Mouse (Mus musculus) forebrain, embryonic 11.5 days (tissue): ENCODE data around the gene Ift43. TPM values are rescaled to one million over a fixed set of nuclear protein-coding genes. Genes with fewer than 3 reads are reported as not detected.

ENCODE experiments used
- ATAC-seq: fragments of 200-750 bp; cut with Nextera tagmentation; replicated peaks from 2 replicates; pipeline ENCODE4 v1.8.0; 2017; ENCODE audit warnings: moderate TSS enrichment; ENCODE audit not compliant: low FRiP score
- DNase-seq: peaks from one replicate; pipeline ENCODE4 v3.0.0-alpha.2; 2017; ENCODE audit warnings: low spot score
- H3K27ac ChIP-seq: fragments of 300-500 bp; sonication (generic); 2 replicates; pipeline ENCODE4 v1.5.1; 2014; ENCODE audit warnings: low read depth, low read length
- H3K27me3 ChIP-seq: fragments of 300-500 bp; sonication (generic); 2 replicates; pipeline ENCODE4 v1.6.1; 2014; ENCODE audit warnings: mild to moderate bottlenecking, low read length, mixed read lengths; ENCODE audit not compliant: control insufficient read depth, insufficient read depth
- H3K36me3 ChIP-seq: fragments of 300-500 bp; sonication (generic); 2 replicates; pipeline ENCODE4 v1.6.1; 2014; ENCODE audit warnings: mild to moderate bottlenecking, low read length, moderate library complexity, mixed read lengths; ENCODE audit not compliant: control insufficient read depth, insufficient read depth
- H3K4me1 ChIP-seq: fragments of 300-500 bp; sonication (generic); replicated peaks from 2 replicates; pipeline ENCODE4 v1.6.1; 2014; ENCODE audit warnings: low read length, mixed read lengths; ENCODE audit not compliant: control insufficient read depth, insufficient read depth
- H3K4me2 ChIP-seq: fragments of 300-500 bp; sonication (generic); 2 replicates; pipeline ENCODE4 v1.6.1; 2014; ENCODE audit warnings: low read depth, mild to moderate bottlenecking, low read length, moderate library complexity, mixed read lengths; ENCODE audit not compliant: severe bottlenecking
- H3K4me3 ChIP-seq: fragments of 300-500 bp; sonication (generic); 2 replicates; pipeline ENCODE4 v1.5.1; 2014; ENCODE audit warnings: low read depth, low read length
- H3K9ac ChIP-seq: fragments of 300-500 bp; sonication (generic); 2 replicates; pipeline ENCODE4 v1.6.1; 2014; ENCODE audit warnings: low read length
- H3K9me3 ChIP-seq: fragments of 300-500 bp; sonication (generic); 2 replicates; pipeline ENCODE4 v1.6.1; 2016; ENCODE audit warnings: low read length, mixed read lengths; ENCODE audit not compliant: control insufficient read depth
- WGBS: fragments of 180-500 bp; shearing (Covaris S2); extraction: QIAGEN DNeasy Blood & Tissue Kit; methylation state at CpG from one replicate; pipeline ENCODE4 v1.1.7; 2014; 5-methylcytosine and 5-hydroxymethylcytosine counted together
- polyA plus RNA-seq: library from polyadenylated mRNA; unstranded; fragments of >200 nt; fragmentation: Nextera tagmentation; extraction: Ambion mirVana; gene quantifications from 2 replicates; pipeline ENCODE4 v1.2.1, GENCODE M21; 2014

The Ift43 gene
- polyA plus RNA-seq, 1 experiment from 2014 or later, result 80.9 TPM

DNA sequence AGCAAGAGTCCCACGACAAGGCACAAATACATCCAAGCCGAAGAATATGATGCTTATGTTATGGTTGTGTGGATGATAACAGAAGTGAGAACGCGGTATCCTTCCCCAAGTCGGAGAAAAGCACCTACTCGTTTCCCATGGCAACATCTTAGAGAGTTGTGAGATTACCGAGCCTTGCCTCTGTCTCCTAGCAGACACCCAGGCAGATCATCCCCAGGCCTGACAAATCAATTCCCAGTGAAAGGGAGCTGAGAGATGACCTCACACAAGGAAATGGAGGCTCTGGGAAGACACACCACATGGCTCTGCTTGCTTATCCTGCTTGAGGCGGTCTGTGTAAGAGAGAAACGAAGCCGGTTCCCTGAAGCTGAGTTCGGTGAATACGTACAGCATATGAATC, 7.7 kb upstream of the Ift43 start:
- ATAC-seq (no peak), DNase-seq (no peak)
- WGBS, result 91% methylated on average over 12 of the region's 12 CpGs
- Histone ChIP-seq H3K27me3 (peaks cover 7% of the 10 kb centered on the region), H3K4me3 (no peak overlapping the region), H3K9ac (no peak overlapping the region), H3K9me3 (no peaks in the 10 kb centered on the region), H3K4me1 (peaks cover 15% of the 10 kb centered on the region; the same call in 1 of the 2 replicates), H3K4me2 (no peak overlapping the region), H3K36me3 (no peaks in the 10 kb centered on the region), H3K27ac (no peak overlapping the region)

- Histone ChIP-seq H3K9ac (no peak overlapping the region), H3K9me3 (no peaks in the 10 kb centered on the region), H3K27ac (no peak overlapping the region), H3K4me1 (peaks cover 15% of the 10 kb centered on the region; the same call in 1 of the 2 replicates), H3K4me2 (no peak overlapping the region), H3K36me3 (no peaks in the 10 kb centered on the region), H3K4me3 (no peak overlapping the region), H3K27me3 (peaks cover 7% of the 10 kb centered on the region)
- DNase-seq (no peak), ATAC-seq (no peak)
- WGBS, result 93% methylated on average over 7 of the region's 7 CpGs
These were observed 7.0 kb upstream of the Ift43 start for GRCm38 (mm10) chr12:86075358-86075757.

- peak overlapping the region; percentile 0; the same call in 1 of the 2 replicates for H3K9ac ChIP-seq
- H3K4me3 ChIP-seq, result peak overlapping the region; percentile 9; the same call in 1 of the 2 replicates
- H3K27ac ChIP-seq, result no peak overlapping the region
- no peak for ATAC-seq
- WGBS, result 10% methylated on average over 13 of the region's 13 CpGs
- H3K27me3 ChIP-seq, result peaks cover 7% of the 10 kb centered on the region
- H3K4me2 ChIP-seq, result peak overlapping the region; percentile 27; the same call in 1 of the 2 replicates
- H3K4me1 ChIP-seq, result peaks cover 12% of the 10 kb centered on the region; the same call in 1 of the 2 replicates
- no peak for DNase-seq
- H3K36me3 ChIP-seq, result no peaks in the 10 kb centered on the region
- no peaks in the 10 kb centered on the region for H3K9me3 ChIP-seq
These were observed 5.9 kb upstream of the Ift43 start for GRCm38 (mm10) chr12:86076321-86076901.

- Histone ChIP-seq H3K36me3 (no peaks in the 10 kb centered on the region), H3K27me3 (peaks cover 7% of the 10 kb centered on the region), H3K9me3 (no peaks in the 10 kb centered on the region), H3K4me1 (peaks cover 11% of the 10 kb centered on the region; the same call in 1 of the 2 replicates), H3K4me3 (0 out of 2 replicates have a peak overlapping the region, but pooled peaks have one; percentile 2), H3K27ac (no peak overlapping the region), H3K9ac (no peak overlapping the region), H3K4me2 (peak overlapping the region; percentile 77)
- ATAC-seq (no peak), DNase-seq (no peak)
- WGBS, result 25% methylated on average over 8 of the region's 8 CpGs
These were observed 5.0 kb upstream of the Ift43 start for GRCm38 (mm10) chr12:86077322-86077721.

DNA sequence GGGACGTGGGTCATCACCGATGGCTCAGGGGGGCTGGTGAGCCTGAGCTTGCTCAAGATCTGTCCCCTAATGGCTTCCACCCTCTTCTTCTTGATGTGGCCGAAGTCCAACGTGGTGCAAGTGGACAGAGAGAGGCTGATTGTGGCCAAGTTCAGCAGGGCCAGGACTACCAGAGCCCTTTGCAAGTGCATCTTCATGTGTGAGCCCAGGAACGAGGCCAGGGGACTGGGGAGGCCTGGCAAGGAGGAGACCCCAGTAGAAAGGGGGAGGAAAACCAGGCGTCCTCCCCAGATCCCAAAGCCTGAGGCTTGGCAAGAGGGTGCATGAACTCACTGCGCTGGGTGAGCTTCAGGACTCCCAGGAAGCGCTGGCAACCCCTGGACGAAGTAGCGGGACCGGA, 4.6 kb upstream of the Ift43 start:
- WGBS, result 18% methylated on average over 11 of the region's 11 CpGs

GRCm38 (mm10) chr12:86078176-86078552, 4.2 kb upstream of the Ift43 start:
- DNase-seq (no peak), ATAC-seq (no peak)
- Histone ChIP-seq H3K36me3 (no peaks in the 10 kb centered on the region), H3K27me3 (peaks cover 7% of the 10 kb centered on the region), H3K9ac (peak overlapping the region; percentile 64), H3K4me1 (peaks cover 14% of the 10 kb centered on the region; the same call in 1 of the 2 replicates), H3K4me3 (peak overlapping the region; percentile 42), H3K4me2 (peak overlapping the region; percentile 77), H3K9me3 (no peaks in the 10 kb centered on the region), H3K27ac (no peak overlapping the region)
- WGBS, result 8% methylated on average over 9 of the region's 9 CpGs

More for the DNA sequence above, 4.6 kb upstream of the Ift43 start:
- no peak overlapping the region for H3K27ac ChIP-seq
- H3K9me3 ChIP-seq, result no peaks in the 10 kb centered on the region
- H3K9ac ChIP-seq, result peak overlapping the region; percentile 36
- peak overlapping the region; percentile 77 for H3K4me2 ChIP-seq
- ATAC-seq (no peak), DNase-seq (no peak)
- H3K36me3 ChIP-seq, result no peaks in the 10 kb centered on the region
- H3K4me1 ChIP-seq, result peaks cover 11% of the 10 kb centered on the region; the same call in 1 of the 2 replicates
- H3K27me3 ChIP-seq, result peaks cover 7% of the 10 kb centered on the region
- H3K4me3 ChIP-seq, result peak overlapping the region; percentile 42; the same call in 1 of the 2 replicates

- H3K9ac ChIP-seq, result peak within 1 kb of the TSS; percentile 64
- DNase-seq, result peak; percentile 71
- H3K9me3 ChIP-seq, result no peaks in the 10 kb centered on the region
- H3K4me3 ChIP-seq, result peak within 1 kb of the TSS; percentile 42
- peak within 1 kb of the TSS; percentile 77 for H3K4me2 ChIP-seq
- H3K27me3 ChIP-seq, result peaks cover 7% of the 10 kb centered on the region
- ATAC-seq, result peak; percentile 49
- H3K4me1 ChIP-seq, result peaks cover 15% of the 10 kb centered on the region; the same call in 1 of the 2 replicates
- H3K36me3 ChIP-seq, result no peaks in the 10 kb centered on the region
- WGBS, result under 1% methylated on average over 25 of the region's 25 CpGs
- peak within 1 kb of the TSS; percentile 32; the same call in 1 of the 2 replicates for H3K27ac ChIP-seq
These were observed 3.7 kb upstream of the Ift43 start, which contains the start of gene Tgfb3 for GRCm38 (mm10) chr12:86078553-86079201. Gene Tgfb3, minus strand, starts transcription at chr12:86079041.

DNA sequence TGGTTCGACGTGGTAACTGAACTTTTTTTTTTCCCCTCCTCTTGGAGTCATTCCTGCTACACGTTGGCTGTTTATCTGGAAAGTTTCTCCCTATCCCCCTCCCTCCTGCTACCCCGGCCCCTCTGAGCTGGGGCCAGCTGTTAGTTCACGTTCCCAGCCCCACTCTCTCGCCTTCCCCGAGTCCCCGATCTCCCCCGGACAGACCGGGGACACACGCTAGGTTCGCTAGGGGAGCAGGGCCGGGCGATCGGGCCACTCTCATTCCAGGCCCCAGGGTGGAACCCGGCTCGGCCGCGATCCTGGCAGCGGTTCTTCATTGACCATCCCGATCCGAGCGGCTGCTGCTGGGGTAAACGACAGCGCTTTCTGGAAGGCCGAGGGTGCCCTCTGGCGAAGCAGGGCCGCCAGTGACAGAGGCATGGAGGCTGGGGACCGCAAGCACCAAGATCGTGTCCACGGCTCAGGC, 3.1 kb upstream of the Ift43 start:
- ATAC-seq, result peak; percentile 82
- Histone ChIP-seq H3K27ac (no peak overlapping the region), H3K9ac (peak overlapping the region; percentile 64), H3K36me3 (no peaks in the 10 kb centered on the region), H3K9me3 (no peaks in the 10 kb centered on the region), H3K27me3 (peaks cover 7% of the 10 kb centered on the region), H3K4me3 (peak overlapping the region; percentile 42), H3K4me2 (peak overlapping the region; percentile 77), H3K4me1 (peaks cover 15% of the 10 kb centered on the region; the same call in 1 of the 2 replicates)
- whole genome bisulfite sequencing, result under 1% methylated on average over 31 of the region's 31 CpGs
- DNase-seq, result peak; percentile 95
